Mouse (Mus musculus): Measurements from ENCODE around the gene Ush2a. TPM values are rescaled to one million over a fixed set of nuclear protein-coding genes. Genes with fewer than 3 reads are reported as not detected.
A peak's percentile ranks its signal among the peaks of the same experiment; 100 is the strongest.

The Ush2a gene
- polyA plus RNA-seq, 1 experiment from 2014 or later, result 0.03 TPM

DNA sequence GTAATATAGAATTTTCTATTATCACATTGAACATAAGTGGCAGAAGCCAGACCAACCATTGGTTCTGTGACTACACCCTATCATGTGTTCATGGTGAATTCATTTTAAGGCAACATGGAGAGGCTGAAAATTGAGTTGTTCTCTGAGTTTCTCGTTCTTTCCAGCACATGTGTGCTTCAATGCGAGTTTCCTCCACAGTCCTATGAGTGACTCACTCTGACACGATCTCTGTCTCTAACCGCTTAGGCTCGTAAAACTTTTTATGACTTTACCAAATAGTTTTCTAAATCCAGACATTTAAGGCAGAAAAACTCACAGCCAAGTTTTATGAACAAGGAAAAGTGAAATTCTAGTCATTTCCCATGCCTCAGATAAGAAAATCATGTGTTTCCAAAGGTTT, 597.9 kb downstream of the Ush2a start:
- no peak overlapping the region for H3K4me3 ChIP-seq (ENCODE audit: low read length)
- H3K27me3 ChIP-seq (ENCODE audit: control insufficient read depth, insufficient read depth, low read length), result no peaks in the 10 kb centered on the region
- H3K4me2 ChIP-seq (ENCODE audit: low read depth, low read length), result no peak overlapping the region
- no peaks in the 10 kb centered on the region for H3K36me3 ChIP-seq (ENCODE audit: control insufficient read depth, insufficient read depth)
- H3K27ac ChIP-seq (ENCODE audit: low read length), result no peak overlapping the region
- ATAC-seq (replicated peaks; ENCODE audit: extremely low read depth, insufficient read depth, low FRiP score), result no peak
- no peaks in the 10 kb centered on the region for H3K9me3 ChIP-seq (replicated peaks; ENCODE audit: control insufficient read depth, low read length)
- no peaks in the 10 kb centered on the region for H3K4me1 ChIP-seq (ENCODE audit: control insufficient read depth, insufficient read depth, low read length)
- no peak overlapping the region for H3K9ac ChIP-seq (ENCODE audit: low read length)
- WGBS, result 90% methylated on average over 5 of the region's 5 CpGs

DNA sequence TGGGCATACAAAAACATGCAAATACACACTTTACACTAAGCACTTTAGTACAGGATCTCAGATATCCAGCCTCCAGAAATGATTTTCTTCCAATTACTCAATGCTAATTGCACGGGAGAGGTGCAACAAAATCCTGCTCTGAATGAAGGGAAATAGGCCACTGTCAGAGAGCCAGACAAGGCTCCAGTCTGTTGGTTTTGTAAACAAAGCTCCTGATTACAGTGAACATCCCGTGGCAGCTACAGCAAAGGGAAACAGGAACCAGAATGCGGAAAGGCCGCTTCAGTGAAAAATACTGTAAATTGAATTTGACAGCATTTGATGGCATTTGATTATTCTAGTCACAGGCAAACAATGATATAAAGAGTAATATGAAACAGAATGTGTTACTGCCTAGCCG, 604.1 kb downstream of the Ush2a start:
- H3K27ac ChIP-seq (ENCODE audit: low read length), result no peak overlapping the region
- ATAC-seq (replicated peaks; ENCODE audit: extremely low read depth, insufficient read depth, low FRiP score), result no peak
- no peak overlapping the region for H3K9ac ChIP-seq (ENCODE audit: low read length)
- H3K4me2 ChIP-seq (ENCODE audit: low read depth, low read length), result peak overlapping the region; percentile 44
- no peaks in the 10 kb centered on the region for H3K27me3 ChIP-seq (ENCODE audit: control insufficient read depth, insufficient read depth, low read length)
- H3K9me3 ChIP-seq (replicated peaks; ENCODE audit: control insufficient read depth, low read length), result no peaks in the 10 kb centered on the region
- H3K4me3 ChIP-seq (ENCODE audit: low read length), result 0 out of 2 replicates have a peak overlapping the region, but pooled peaks have one; percentile 8
- WGBS, result 43% methylated on average over 5 of the region's 5 CpGs
- no peaks in the 10 kb centered on the region for H3K4me1 ChIP-seq (ENCODE audit: control insufficient read depth, insufficient read depth, low read length)
- no peaks in the 10 kb centered on the region for H3K36me3 ChIP-seq (ENCODE audit: control insufficient read depth, insufficient read depth)

DNA sequence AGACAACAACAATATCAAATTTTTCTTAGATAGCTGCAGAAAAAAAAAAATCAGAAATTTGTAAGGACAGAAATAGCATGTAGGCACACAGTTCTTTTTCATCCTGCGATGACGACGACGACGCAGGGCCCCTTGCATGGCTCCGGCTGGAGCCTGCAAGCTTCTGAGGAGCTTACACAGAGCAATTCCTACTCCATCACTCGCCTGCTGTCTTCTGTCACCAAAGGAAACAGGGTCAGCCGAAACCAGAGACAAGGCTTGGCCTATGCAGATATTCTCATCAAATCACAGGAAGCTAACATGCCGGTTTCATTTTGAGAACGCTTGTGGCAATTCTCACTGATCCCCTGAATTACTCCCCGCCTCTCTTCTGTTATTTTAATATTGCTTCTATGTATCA, 604.7 kb downstream of the Ush2a start:
- H3K27ac ChIP-seq (ENCODE audit: low read length), result no peak overlapping the region
- H3K27me3 ChIP-seq (ENCODE audit: control insufficient read depth, insufficient read depth, low read length), result no peaks in the 10 kb centered on the region
- no peak for ATAC-seq (replicated peaks; ENCODE audit: extremely low read depth, insufficient read depth, low FRiP score)
- 42% methylated on average over 11 of the region's 11 CpGs for WGBS
- no peaks in the 10 kb centered on the region for H3K4me1 ChIP-seq (ENCODE audit: control insufficient read depth, insufficient read depth, low read length)
- H3K9ac ChIP-seq (ENCODE audit: low read length), result no peak overlapping the region
- no peaks in the 10 kb centered on the region for H3K36me3 ChIP-seq (ENCODE audit: control insufficient read depth, insufficient read depth)
- H3K4me3 ChIP-seq (ENCODE audit: low read length), result no peak overlapping the region
- H3K9me3 ChIP-seq (replicated peaks; ENCODE audit: control insufficient read depth, low read length), result no peaks in the 10 kb centered on the region
- peak overlapping the region; percentile 44 for H3K4me2 ChIP-seq (ENCODE audit: low read depth, low read length)

DNA sequence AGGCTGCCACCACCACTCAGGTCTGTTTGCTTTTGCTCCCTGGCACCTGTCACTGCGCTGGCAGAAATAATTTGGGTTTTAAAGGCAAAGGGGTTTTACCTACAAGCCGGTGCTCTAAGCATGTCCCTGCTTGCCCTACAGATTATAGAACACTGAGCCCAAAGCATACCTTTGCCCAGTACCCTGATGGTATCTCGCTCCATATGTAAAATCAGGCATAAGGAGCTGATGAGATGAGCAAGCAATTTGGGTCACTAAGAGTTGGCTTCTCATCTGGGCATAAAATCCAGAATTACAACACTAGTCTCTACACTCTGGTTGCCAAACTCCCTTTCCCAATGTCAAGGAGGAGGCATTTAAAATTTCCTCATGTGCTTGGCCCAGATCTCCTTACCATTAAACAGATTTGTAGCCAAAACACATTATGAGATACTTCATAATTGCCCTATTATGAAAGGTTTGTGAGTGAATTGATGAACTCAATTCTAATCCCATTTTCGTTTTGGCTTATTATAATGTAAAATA, 616.8 kb downstream of the Ush2a start:
- Histone ChIP-seq H3K36me3 (ENCODE audit: control insufficient read depth, insufficient read depth) (no peaks in the 10 kb centered on the region), H3K27me3 (ENCODE audit: control insufficient read depth, insufficient read depth, low read length) (no peaks in the 10 kb centered on the region), H3K9ac (ENCODE audit: low read length) (no peak overlapping the region), H3K27ac (ENCODE audit: low read length) (no peak overlapping the region), H3K4me1 (ENCODE audit: control insufficient read depth, insufficient read depth, low read length) (no peaks in the 10 kb centered on the region), H3K9me3 (replicated peaks; ENCODE audit: control insufficient read depth, low read length) (no peaks in the 10 kb centered on the region), H3K4me2 (ENCODE audit: low read depth, low read length) (no peak overlapping the region), H3K4me3 (ENCODE audit: low read length) (no peak overlapping the region)
- ATAC-seq (replicated peaks; ENCODE audit: extremely low read depth, insufficient read depth, low FRiP score), result no peak
- WGBS, result 87% methylated on average over 4 of the region's 4 CpGs

DNA sequence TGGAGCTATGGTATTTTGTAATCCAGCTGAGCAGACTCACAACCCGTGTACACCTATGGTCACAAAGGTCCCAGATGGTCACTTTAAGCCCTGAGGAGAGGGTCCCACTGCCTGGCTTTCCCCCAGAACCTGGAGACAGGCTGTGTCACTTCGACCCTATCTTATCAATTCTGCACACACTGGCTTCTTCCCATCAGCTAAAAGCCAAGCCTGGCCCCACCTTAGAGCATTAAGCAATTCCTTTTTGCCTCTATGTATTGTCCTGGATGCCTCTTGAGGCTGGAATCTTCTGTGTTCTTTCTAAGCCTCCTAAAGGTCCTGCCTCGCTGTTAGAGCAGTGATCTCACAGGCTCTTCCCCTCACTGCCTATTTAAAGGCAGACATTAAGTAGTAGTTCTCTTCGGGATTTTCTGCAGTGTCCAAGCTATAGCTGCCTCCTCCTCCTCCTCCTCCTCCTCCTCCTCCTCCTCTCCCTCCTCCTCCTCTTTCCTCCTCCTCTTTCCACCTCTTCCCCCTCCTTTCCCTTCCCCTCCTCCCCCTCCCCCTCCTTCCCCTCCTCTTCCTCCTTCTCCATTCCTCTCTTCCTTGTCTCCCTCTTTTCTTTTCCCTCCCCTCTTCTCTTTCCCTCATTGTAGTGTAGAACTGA, 635.2 kb downstream of the Ush2a start:
- Histone ChIP-seq H3K4me3 (ENCODE audit: low read length) (no peak overlapping the region), H3K9me3 (replicated peaks; ENCODE audit: control insufficient read depth, low read length) (no peaks in the 10 kb centered on the region), H3K4me2 (ENCODE audit: low read depth, low read length) (no peak overlapping the region), H3K4me1 (ENCODE audit: control insufficient read depth, insufficient read depth, low read length) (no peaks in the 10 kb centered on the region), H3K27me3 (ENCODE audit: control insufficient read depth, insufficient read depth, low read length) (no peaks in the 10 kb centered on the region), H3K9ac (ENCODE audit: low read length) (no peak overlapping the region), H3K36me3 (ENCODE audit: control insufficient read depth, insufficient read depth) (no peaks in the 10 kb centered on the region), H3K27ac (ENCODE audit: low read length) (no peak overlapping the region)
- ATAC-seq (replicated peaks; ENCODE audit: extremely low read depth, insufficient read depth, low FRiP score), result no peak
- 22% methylated on average over 4 of the region's 4 CpGs for WGBS

DNA sequence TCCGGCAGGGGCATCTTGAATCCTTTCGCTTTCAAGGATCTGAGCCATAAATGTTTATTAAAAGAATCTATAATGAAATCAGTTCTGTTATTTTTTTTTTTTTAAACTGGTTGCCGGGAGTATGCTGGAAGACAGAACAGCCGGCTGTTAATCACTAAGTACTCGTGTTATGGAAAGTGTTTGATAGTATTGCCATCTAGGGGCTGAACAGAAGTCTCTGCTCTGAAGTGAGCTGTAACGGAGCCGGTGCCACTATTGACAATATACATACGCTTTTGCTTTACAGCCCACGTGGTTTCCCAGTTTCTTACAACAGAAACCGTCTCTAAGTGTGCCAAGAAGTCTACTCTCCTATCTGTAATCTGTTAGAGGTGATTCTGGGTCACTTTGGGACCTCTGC, 642.3 kb downstream of the Ush2a start:
- Histone ChIP-seq H3K27ac (ENCODE audit: low read length) (no peak overlapping the region), H3K4me3 (ENCODE audit: low read length) (no peak overlapping the region), H3K9ac (ENCODE audit: low read length) (no peak overlapping the region), H3K27me3 (ENCODE audit: control insufficient read depth, insufficient read depth, low read length) (no peaks in the 10 kb centered on the region), H3K36me3 (ENCODE audit: control insufficient read depth, insufficient read depth) (no peaks in the 10 kb centered on the region), H3K9me3 (replicated peaks; ENCODE audit: control insufficient read depth, low read length) (no peaks in the 10 kb centered on the region), H3K4me1 (ENCODE audit: control insufficient read depth, insufficient read depth, low read length) (no peaks in the 10 kb centered on the region), H3K4me2 (ENCODE audit: low read depth, low read length) (no peak overlapping the region)
- ATAC-seq (replicated peaks; ENCODE audit: extremely low read depth, insufficient read depth, low FRiP score), result no peak
- 27% methylated on average over 10 of the region's 10 CpGs for WGBS

DNA sequence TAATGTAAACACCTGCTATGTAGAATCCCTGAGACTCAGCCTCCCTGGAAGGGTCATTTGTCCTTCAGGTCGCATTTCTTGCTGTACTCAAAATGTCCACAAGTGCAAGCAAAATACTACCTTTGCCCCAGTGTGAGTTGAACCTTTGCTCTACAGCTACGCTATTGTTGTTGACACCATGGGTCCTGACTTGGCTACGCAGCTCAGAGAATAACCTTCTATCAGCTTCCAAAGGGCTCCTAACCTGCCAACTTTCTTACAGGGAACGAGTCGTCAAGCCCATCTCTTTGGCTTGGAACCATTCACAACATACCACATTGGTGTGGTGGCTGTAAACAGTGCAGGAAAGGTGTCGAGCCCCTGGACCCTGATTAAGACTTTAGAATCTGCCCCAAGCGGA, 644.4 kb downstream of the Ush2a start:
- no peaks in the 10 kb centered on the region for H3K27me3 ChIP-seq (ENCODE audit: control insufficient read depth, insufficient read depth, low read length)
- WGBS, result 78% methylated on average over 7 of the region's 7 CpGs
- no peak overlapping the region for H3K4me3 ChIP-seq (ENCODE audit: low read length)
- no peak overlapping the region for H3K4me2 ChIP-seq (ENCODE audit: low read depth, low read length)
- ATAC-seq (replicated peaks; ENCODE audit: extremely low read depth, insufficient read depth, low FRiP score), result no peak
- H3K9me3 ChIP-seq (replicated peaks; ENCODE audit: control insufficient read depth, low read length), result no peaks in the 10 kb centered on the region
- no peak overlapping the region for H3K9ac ChIP-seq (ENCODE audit: low read length)
- H3K4me1 ChIP-seq (ENCODE audit: control insufficient read depth, insufficient read depth, low read length), result no peaks in the 10 kb centered on the region
- H3K27ac ChIP-seq (ENCODE audit: low read length), result no peak overlapping the region
- no peaks in the 10 kb centered on the region for H3K36me3 ChIP-seq (ENCODE audit: control insufficient read depth, insufficient read depth)

DNA sequence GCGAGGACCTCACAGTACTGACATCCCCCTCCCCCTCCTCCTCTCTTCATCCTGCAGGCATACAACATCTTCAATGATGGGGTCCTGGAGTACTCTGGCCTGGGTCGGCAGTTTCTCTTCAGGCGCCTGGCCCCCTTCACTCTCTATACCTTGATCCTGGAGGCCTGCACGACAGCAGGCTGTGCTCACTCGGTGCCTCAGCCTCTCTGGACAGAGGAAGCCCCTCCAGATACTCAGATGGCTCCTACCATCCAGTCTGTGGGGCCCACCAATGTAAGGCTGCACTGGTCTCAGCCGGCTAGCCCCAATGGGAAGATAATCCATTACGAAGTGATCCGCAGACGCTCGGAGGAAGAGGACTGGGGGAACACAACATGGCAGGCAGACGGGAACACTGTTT, 648.8 kb downstream of the Ush2a start:
- Histone ChIP-seq H3K9me3 (replicated peaks; ENCODE audit: control insufficient read depth, low read length) (no peaks in the 10 kb centered on the region), H3K27ac (ENCODE audit: low read length) (no peak overlapping the region), H3K4me1 (ENCODE audit: control insufficient read depth, insufficient read depth, low read length) (no peaks in the 10 kb centered on the region), H3K36me3 (ENCODE audit: control insufficient read depth, insufficient read depth) (no peaks in the 10 kb centered on the region), H3K4me2 (ENCODE audit: low read depth, low read length) (no peak overlapping the region), H3K9ac (ENCODE audit: low read length) (no peak overlapping the region), H3K4me3 (ENCODE audit: low read length) (no peak overlapping the region), H3K27me3 (ENCODE audit: control insufficient read depth, insufficient read depth, low read length) (no peaks in the 10 kb centered on the region)
- ATAC-seq (replicated peaks; ENCODE audit: extremely low read depth, insufficient read depth, low FRiP score), result no peak
- WGBS, result 84% methylated on average over 11 of the region's 11 CpGs

DNA sequence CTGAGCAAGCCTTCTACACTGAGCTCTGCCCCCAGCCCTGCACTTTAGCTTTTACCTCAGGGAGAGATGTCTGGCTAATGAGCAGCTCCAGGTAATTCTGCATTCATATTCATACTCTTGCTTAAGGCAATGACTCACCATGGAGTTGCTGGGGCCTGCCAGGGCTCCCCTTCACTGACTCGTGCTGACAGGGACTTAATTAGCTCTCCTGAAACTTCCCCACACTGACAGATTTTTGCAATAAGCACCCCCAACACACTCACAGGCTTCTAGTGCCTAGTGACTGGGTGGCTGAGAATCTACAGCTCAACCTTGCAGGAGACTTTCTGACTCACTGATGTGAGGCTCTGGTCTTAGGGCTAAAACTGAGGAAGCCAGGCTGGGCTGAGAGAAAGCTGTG, 658.1 kb downstream of the Ush2a start:
- Histone ChIP-seq H3K4me1 (ENCODE audit: control insufficient read depth, insufficient read depth, low read length) (no peaks in the 10 kb centered on the region), H3K9ac (ENCODE audit: low read length) (no peak overlapping the region), H3K4me3 (ENCODE audit: low read length) (no peak overlapping the region), H3K9me3 (replicated peaks; ENCODE audit: control insufficient read depth, low read length) (no peaks in the 10 kb centered on the region), H3K27me3 (ENCODE audit: control insufficient read depth, insufficient read depth, low read length) (no peaks in the 10 kb centered on the region), H3K4me2 (ENCODE audit: low read depth, low read length) (no peak overlapping the region), H3K36me3 (ENCODE audit: control insufficient read depth, insufficient read depth) (no peaks in the 10 kb centered on the region), H3K27ac (ENCODE audit: low read length) (no peak overlapping the region)
- ATAC-seq (replicated peaks; ENCODE audit: extremely low read depth, insufficient read depth, low FRiP score), result no peak
- WGBS, result 32% methylated on average over 1 of the region's 1 CpGs

Data from heart, embryonic 16.5 days (tissue).